Mouse (Mus musculus): ENCODE results near the gene Etv3. TPM values are rescaled to one million over a fixed set of nuclear protein-coding genes. Genes with fewer than 3 reads are reported as not detected.

The Etv3 gene
- 53.5 TPM for polyA plus RNA-seq (2015; fragmentation: Illumina TruSeq; extraction: RNeasy Lipid Tissue Mini Kit (QIAGEN cat#74804); ENCODE audit: insufficient read depth, low replicate concordance)

DNA sequence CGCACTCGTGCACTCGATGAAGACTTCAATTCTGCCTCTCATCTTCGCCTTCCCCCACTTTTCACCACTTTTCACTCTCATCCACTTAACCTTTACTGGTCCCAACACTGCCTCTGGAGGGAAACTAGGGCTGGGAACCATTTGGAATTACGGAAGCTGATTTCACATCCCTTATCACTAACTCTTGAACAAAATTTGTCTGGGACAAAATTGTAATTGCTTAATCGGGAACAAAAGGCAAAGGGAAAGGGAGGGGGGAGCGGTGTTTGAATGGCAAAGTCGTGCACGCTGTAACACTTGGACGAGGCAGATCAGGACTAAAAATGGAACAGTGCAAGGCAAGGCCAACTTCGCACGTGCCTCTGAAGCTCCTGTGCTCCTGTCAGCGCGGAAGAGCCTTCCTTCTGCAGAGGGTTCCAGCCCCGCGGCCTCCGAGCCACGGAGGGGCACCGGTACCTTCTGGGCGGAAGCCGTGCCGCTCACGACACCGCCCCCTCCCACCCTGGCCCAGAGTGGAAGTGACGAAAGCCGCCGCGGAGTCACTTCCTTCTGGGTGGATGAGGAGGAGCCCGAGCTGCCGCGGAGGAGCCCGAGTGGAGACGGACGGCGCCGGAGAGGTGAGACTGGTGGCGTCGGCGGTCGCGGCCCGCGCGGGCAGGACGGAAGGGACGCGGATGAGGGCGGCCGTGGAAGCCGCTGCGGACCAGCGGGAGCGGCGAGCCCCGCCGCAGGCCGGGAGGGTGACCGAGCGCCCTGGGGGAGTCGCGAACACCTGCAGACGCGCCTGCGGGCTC is at the start of gene Etv3:
Gene Etv3 (plus strand): TSS at position 365 of the 794 bp plus-strand sequence.

Other genes with a start within 250 kb of the Etv3 start
- gene Cd5l, start 167.5 kb upstream of the Etv3 start, polyA plus RNA-seq (2015; fragmentation: Illumina TruSeq; extraction: RNeasy Lipid Tissue Mini Kit (QIAGEN cat#74804); ENCODE audit: insufficient read depth, low replicate concordance), result 61.8 TPM
- gene Fcrl1, start 149.0 kb upstream of the Etv3 start, polyA plus RNA-seq (2015; fragmentation: Illumina TruSeq; extraction: RNeasy Lipid Tissue Mini Kit (QIAGEN cat#74804); ENCODE audit: insufficient read depth, low replicate concordance), result 209 TPM
- gene Fcrl5, start 89.6 kb upstream of the Etv3 start, polyA plus RNA-seq (2015; fragmentation: Illumina TruSeq; extraction: RNeasy Lipid Tissue Mini Kit (QIAGEN cat#74804); ENCODE audit: insufficient read depth, low replicate concordance), result 38.6 TPM
- gene Arhgef11, start 92.2 kb downstream of the Etv3 start, polyA plus RNA-seq (2015; fragmentation: Illumina TruSeq; extraction: RNeasy Lipid Tissue Mini Kit (QIAGEN cat#74804); ENCODE audit: insufficient read depth, low replicate concordance), result 14.8 TPM
- 0.18 TPM for gene Lrrc71, start 223.2 kb downstream of the Etv3 start, polyA plus RNA-seq (2015; fragmentation: Illumina TruSeq; extraction: RNeasy Lipid Tissue Mini Kit (QIAGEN cat#74804); ENCODE audit: insufficient read depth, low replicate concordance)

Measured in spleen, adult 10 weeks (tissue).